Mouse (Mus musculus): ENCODE data around the gene Ssh2. TPM values are rescaled to one million over a fixed set of nuclear protein-coding genes. Genes with fewer than 3 reads are reported as not detected.

Gene Ssh2
- total RNA-seq (2015) (104 and 109 TPM in 2 replicates), total RNA-seq (2017) (84.5 and 97.2 TPM in 2 replicates)

GRCm38 (mm10) chr11:77215951-77216760 lies at the start of gene Ssh2:
Ssh2 (plus strand) TSS chr11:77216287.
- peak; percentile 71 for ATAC-seq (ENCODE audit: poor library complexity, severe bottlenecking)

- ATAC-seq (ENCODE audit: poor library complexity, severe bottlenecking), result no peak
Observed at GRCm38 (mm10) chr11:77173731-77174130, 42.4 kb upstream of the Ssh2 start.

GRCm38 (mm10) chr11:77174531-77174930 lies 41.6 kb upstream of the Ssh2 start:
- ATAC-seq (ENCODE audit: poor library complexity, severe bottlenecking), result no peak

- ATAC-seq (ENCODE audit: poor library complexity, severe bottlenecking), result no peak
Observed at GRCm38 (mm10) chr11:77179771-77180170, 36.3 kb upstream of the Ssh2 start.

- no peak for ATAC-seq (ENCODE audit: poor library complexity, severe bottlenecking)
Observed at GRCm38 (mm10) chr11:77180886-77181285, 35.2 kb upstream of the Ssh2 start.

GRCm38 (mm10) chr11:77181528-77181927 lies 34.6 kb upstream of the Ssh2 start:
- ATAC-seq (ENCODE audit: poor library complexity, severe bottlenecking), result no peak

GRCm38 (mm10) chr11:77182041-77182440 lies 34.0 kb upstream of the Ssh2 start:
- ATAC-seq (ENCODE audit: poor library complexity, severe bottlenecking), result no peak

GRCm38 (mm10) chr11:77182616-77183015 lies 33.5 kb upstream of the Ssh2 start:
- ATAC-seq (ENCODE audit: poor library complexity, severe bottlenecking), result no peak

GRCm38 (mm10) chr11:77184926-77185325 lies 31.2 kb upstream of the Ssh2 start:
- ATAC-seq (ENCODE audit: poor library complexity, severe bottlenecking), result peak; percentile 96

- no peak for ATAC-seq (ENCODE audit: poor library complexity, severe bottlenecking)
Observed at GRCm38 (mm10) chr11:77188868-77189267, 27.2 kb upstream of the Ssh2 start, which contains the start of gene Efcab5. Efcab5 (minus strand) TSS chr11:77188968.

- no peak for ATAC-seq (ENCODE audit: poor library complexity, severe bottlenecking)
Observed at GRCm38 (mm10) chr11:77193410-77193809, 22.7 kb upstream of the Ssh2 start.

GRCm38 (mm10) chr11:77193941-77194553 lies 22.0 kb upstream of the Ssh2 start:
- ATAC-seq (ENCODE audit: poor library complexity, severe bottlenecking), result no peak

- ATAC-seq (ENCODE audit: poor library complexity, severe bottlenecking), result no peak
Observed at GRCm38 (mm10) chr11:77194762-77195161, 21.3 kb upstream of the Ssh2 start.

GRCm38 (mm10) chr11:77195360-77196109 lies 20.6 kb upstream of the Ssh2 start:
- no peak for ATAC-seq (ENCODE audit: poor library complexity, severe bottlenecking)

- peak; percentile 99 for ATAC-seq (ENCODE audit: poor library complexity, severe bottlenecking)
Observed at GRCm38 (mm10) chr11:77196181-77197143, 19.6 kb upstream of the Ssh2 start.

GRCm38 (mm10) chr11:77199636-77200035 lies 16.5 kb upstream of the Ssh2 start:
- ATAC-seq (ENCODE audit: poor library complexity, severe bottlenecking), result no peak

GRCm38 (mm10) chr11:77200703-77201102 lies 15.4 kb upstream of the Ssh2 start:
- ATAC-seq (ENCODE audit: poor library complexity, severe bottlenecking), result no peak

GRCm38 (mm10) chr11:77214142-77214692 lies 1.9 kb upstream of the Ssh2 start:
- peak; percentile 56; the same call in 1 of the 2 replicates for ATAC-seq (ENCODE audit: poor library complexity, severe bottlenecking)

GRCm38 (mm10) chr11:77214755-77215154 lies 1.3 kb upstream of the Ssh2 start:
- ATAC-seq (ENCODE audit: poor library complexity, severe bottlenecking), result peak; percentile 75

- ATAC-seq (ENCODE audit: poor library complexity, severe bottlenecking), result no peak
Observed at GRCm38 (mm10) chr11:77215483-77215882, 604 bp upstream of the Ssh2 start.

Measured in megakaryocyte, adult 5-6 weeks (primary cell).